In the genomic region with DNA sequence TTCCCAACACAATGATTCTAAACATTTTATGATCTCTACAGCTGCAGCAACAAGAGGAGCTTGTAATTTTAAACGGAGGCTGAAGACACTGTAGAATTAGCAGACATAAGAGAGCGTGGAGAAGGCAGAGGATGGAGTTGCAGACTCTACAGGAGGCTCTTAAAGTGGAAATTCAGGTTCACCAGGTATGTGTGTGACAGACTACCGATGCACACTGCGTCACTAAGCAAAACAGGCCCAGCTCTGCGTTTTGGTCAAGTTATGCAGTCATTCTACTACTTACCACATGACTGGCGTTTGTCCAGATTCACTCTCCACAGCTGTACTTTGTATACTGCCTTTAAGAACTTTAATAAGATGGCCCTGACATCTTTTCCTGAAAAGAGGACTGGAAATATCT, we compare ENCODE assay signal across 27 mouse cellular contexts.
"Had no signal": no experiment of that assay in that cellular context is flagged by ENCODE, and none has a peak within 500 bp of the region (broad histone marks: within the 10 kb centered on the region; RNA-seq: fewer than 3 reads in every experiment).

No protein-coding gene starts in this region.

- H3K27me3 ChIP-seq: heart, embryonic 13.5 days; heart, embryonic 15.5 days; hindbrain, embryonic 12.5 days; intestine, embryonic 15.5 days; limb, embryonic 12.5 days; liver, embryonic 13.5 days had no signal

- ATAC-seq: hindbrain, embryonic 16.5 days; inflammation-experienced regulatory T-cells, adult 6 months; intestine, embryonic 15.5 days; intestine, postnatal 0 days had no signal

- H3K27ac ChIP-seq: gastrocnemius, adult 2 months; heart, adult 2 months; heart, embryonic 13.5 days; heart, embryonic 15.5 days; hindbrain, embryonic 10.5 days; hindbrain, embryonic 12.5 days; hindbrain, embryonic 14.5 days; intestine, embryonic 15.5 days; kidney, postnatal 0 days; layer of hippocampus, adult 2 months; left cerebral cortex, adult 2 months; limb, embryonic 10.5 days; limb, embryonic 12.5 days; liver, embryonic 13.5 days had no signal

- H3K9me3 ChIP-seq: heart, embryonic 13.5 days; heart, embryonic 15.5 days; hindbrain, embryonic 10.5 days; hindbrain, embryonic 12.5 days; intestine, embryonic 15.5 days; limb, embryonic 10.5 days; limb, embryonic 12.5 days; liver, embryonic 13.5 days had no signal

- H3K4me2 ChIP-seq: heart, embryonic 11.5 days; heart, embryonic 13.5 days; heart, embryonic 15.5 days; hindbrain, embryonic 12.5 days; hindbrain, embryonic 14.5 days; intestine, embryonic 15.5 days; limb, embryonic 12.5 days; liver, embryonic 11.5 days; liver, embryonic 13.5 days had no signal

- DNase-seq: gastrocnemius, adult 2 months; gastrocnemius, postnatal 10 days; gastrocnemius, postnatal 25 days; heart, adult 2 months; heart, postnatal 4 days; kidney, adult 18-20 months; kidney, adult 8-10 months; kidney, postnatal 25 days; kidney, postnatal 4 days; liver; liver, embryonic 13.5 days had no signal

- H3K4me1 ChIP-seq: heart, embryonic 13.5 days; heart, embryonic 15.5 days; hindbrain, embryonic 10.5 days; hindbrain, embryonic 12.5 days; intestine, embryonic 15.5 days; limb, embryonic 10.5 days; limb, embryonic 12.5 days; liver, embryonic 13.5 days had no signal

- H3K4me3 ChIP-seq: gastrocnemius, adult 2 months; heart, adult 2 months; heart, embryonic 13.5 days; heart, embryonic 15.5 days; hindbrain, embryonic 10.5 days; hindbrain, embryonic 12.5 days; intestine, embryonic 15.5 days; layer of hippocampus, adult 2 months; left cerebral cortex, adult 2 months; limb, embryonic 10.5 days; limb, embryonic 12.5 days; liver, embryonic 13.5 days had no signal

- H3K36me3 ChIP-seq: intestine, embryonic 15.5 days; liver, embryonic 13.5 days had no signal

- H3K9ac ChIP-seq: heart, embryonic 13.5 days; heart, embryonic 15.5 days; hindbrain, embryonic 12.5 days; hindbrain, embryonic 14.5 days; intestine, embryonic 15.5 days; limb, embryonic 12.5 days; liver, embryonic 13.5 days had no signal
